Mouse (Mus musculus): ENCODE data around the gene Mak. TPM values are rescaled to one million over a fixed set of nuclear protein-coding genes. Genes with fewer than 3 reads are reported as not detected.

Gene Mak
- total and polyA plus RNA-seq, 2 experiments from 2014 or later, result 1.1 to 2.2 TPM

DNA sequence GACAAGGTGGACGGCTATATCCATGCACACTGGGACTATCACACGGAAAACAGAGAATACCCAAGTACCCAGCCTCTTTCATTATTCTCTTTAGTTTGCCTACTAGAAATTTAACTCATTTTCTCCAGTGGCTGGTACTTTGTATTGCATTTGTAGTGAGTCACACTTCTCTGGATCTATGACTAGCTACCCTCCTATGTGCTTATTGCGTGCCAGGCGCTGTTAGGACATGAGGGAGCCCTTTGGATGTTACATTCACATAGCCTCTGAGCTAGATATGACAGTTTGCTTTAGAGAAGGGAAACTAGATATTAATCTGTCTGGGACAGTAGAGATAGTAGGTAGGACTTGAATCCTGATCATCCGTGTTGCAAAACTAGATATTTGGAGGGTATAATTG lies 93.4 kb downstream of the Mak start:
- no peak overlapping the region for H3K4me3 ChIP-seq (ENCODE audit: low read depth, low read length)
- no peak for ATAC-seq (ENCODE audit: low FRiP score)
- no peak for TF ChIP-seq CTCF (IDR thresholded peaks at IDR 0.05)
- 92% methylated on average over 5 of the region's 5 CpGs for WGBS
- no peaks in the 10 kb centered on the region for H3K9me3 ChIP-seq (ENCODE audit: low read length)
- no peaks in the 10 kb centered on the region for H3K27me3 ChIP-seq (ENCODE audit: insufficient read depth, low read length)
- no peak for DNase-seq (ENCODE audit: low spot score)
- H3K27ac ChIP-seq (ENCODE audit: low read depth, low read length), result no peak overlapping the region
- H3K4me1 ChIP-seq (ENCODE audit: insufficient read depth, low read length), result no peaks in the 10 kb centered on the region
- no peaks in the 10 kb centered on the region for H3K36me3 ChIP-seq (ENCODE audit: insufficient read depth, low read length)
- no peak overlapping the region for H3K4me2 ChIP-seq (ENCODE audit: low read depth, low read length, poor library complexity, severe bottlenecking)
- H3K9ac ChIP-seq (replicated peaks; ENCODE audit: low read length, poor library complexity, severe bottlenecking), result no peak overlapping the region

DNA sequence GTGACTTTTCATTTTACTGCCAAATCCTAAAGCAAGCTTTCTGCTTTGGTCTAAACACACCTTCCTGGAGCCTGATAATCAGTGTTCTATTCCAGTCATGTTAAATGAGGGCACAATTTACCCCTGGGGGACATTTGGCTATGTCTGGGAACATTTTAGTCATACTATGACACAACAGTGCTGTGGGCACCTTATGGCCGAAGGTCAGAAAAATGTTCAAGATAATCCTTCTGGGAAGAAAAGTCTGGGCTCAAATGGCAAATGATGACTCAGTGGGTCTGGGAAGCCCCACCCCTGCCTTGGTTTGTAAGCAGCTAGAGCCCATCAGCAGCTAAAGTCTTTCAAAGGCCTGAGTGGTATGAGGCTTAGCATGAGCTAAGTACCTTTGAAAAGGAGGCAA lies 96.7 kb downstream of the Mak start:
- TF ChIP-seq CTCF (IDR thresholded peaks at IDR 0.05), result no peak
- Histone ChIP-seq H3K27ac (ENCODE audit: low read depth, low read length) (no peak overlapping the region), H3K4me1 (ENCODE audit: insufficient read depth, low read length) (no peaks in the 10 kb centered on the region), H3K27me3 (ENCODE audit: insufficient read depth, low read length) (no peaks in the 10 kb centered on the region), H3K9me3 (ENCODE audit: low read length) (no peaks in the 10 kb centered on the region), H3K9ac (replicated peaks; ENCODE audit: low read length, poor library complexity, severe bottlenecking) (no peak overlapping the region), H3K36me3 (ENCODE audit: insufficient read depth, low read length) (no peaks in the 10 kb centered on the region), H3K4me2 (ENCODE audit: low read depth, low read length, poor library complexity, severe bottlenecking) (no peak overlapping the region), H3K4me3 (ENCODE audit: low read depth, low read length) (no peak overlapping the region)
- ATAC-seq (ENCODE audit: low FRiP score), result no peak
- DNase-seq (ENCODE audit: low spot score), result no peak
- 76% methylated on average over 1 of the region's 1 CpGs for WGBS

GRCm38 (mm10) chr13:40979321-40979720 lies 100.2 kb downstream of the Mak start:
- H3K27ac ChIP-seq (ENCODE audit: low read depth, low read length), result 0 out of 2 replicates have a peak overlapping the region, but pooled peaks have one; percentile 12
- no peak overlapping the region for H3K4me3 ChIP-seq (ENCODE audit: low read depth, low read length)
- no peaks in the 10 kb centered on the region for H3K36me3 ChIP-seq (ENCODE audit: insufficient read depth, low read length)
- 56% methylated on average over 2 of the region's 2 CpGs for WGBS
- no peak overlapping the region for H3K4me2 ChIP-seq (ENCODE audit: low read depth, low read length, poor library complexity, severe bottlenecking)
- ATAC-seq (ENCODE audit: low FRiP score) (no peak), DNase-seq (ENCODE audit: low spot score) (peak; percentile 5)
- no peaks in the 10 kb centered on the region for H3K27me3 ChIP-seq (ENCODE audit: insufficient read depth, low read length)
- H3K9me3 ChIP-seq (ENCODE audit: low read length), result no peaks in the 10 kb centered on the region
- H3K9ac ChIP-seq (replicated peaks; ENCODE audit: low read length, poor library complexity, severe bottlenecking), result no peak overlapping the region
- TF ChIP-seq CTCF (IDR thresholded peaks at IDR 0.05), result peak; percentile 36
- H3K4me1 ChIP-seq (ENCODE audit: insufficient read depth, low read length), result no peaks in the 10 kb centered on the region

DNA sequence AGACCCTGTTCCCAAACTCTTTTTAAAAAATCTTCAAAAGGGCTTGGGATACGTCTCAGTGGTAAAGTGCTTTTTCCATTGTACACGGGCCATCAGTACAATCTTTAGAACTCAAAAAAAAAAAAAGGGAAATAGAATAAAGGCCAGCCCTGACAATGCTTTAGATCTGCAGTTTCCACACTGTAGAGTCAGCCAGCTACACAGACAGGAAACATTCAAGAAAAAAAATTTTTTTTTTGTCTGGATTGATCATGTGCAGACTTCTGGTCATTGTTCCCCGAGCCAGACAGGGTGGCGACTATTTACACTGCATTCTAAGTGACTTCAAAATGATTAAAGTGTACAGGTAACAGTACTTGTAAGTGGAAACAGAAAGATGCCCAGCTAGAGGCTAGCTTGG lies 100.9 kb downstream of the Mak start:
- TF ChIP-seq CTCF (IDR thresholded peaks at IDR 0.05), result no peak
- no peak for ATAC-seq (ENCODE audit: low FRiP score)
- H3K4me2 ChIP-seq (ENCODE audit: low read depth, low read length, poor library complexity, severe bottlenecking), result no peak overlapping the region
- DNase-seq (ENCODE audit: low spot score), result no peak
- no peaks in the 10 kb centered on the region for H3K9me3 ChIP-seq (ENCODE audit: low read length)
- H3K27me3 ChIP-seq (ENCODE audit: insufficient read depth, low read length), result no peaks in the 10 kb centered on the region
- H3K4me3 ChIP-seq (ENCODE audit: low read depth, low read length), result no peak overlapping the region
- WGBS, result 79% methylated on average over 4 of the region's 4 CpGs
- H3K36me3 ChIP-seq (ENCODE audit: insufficient read depth, low read length), result no peaks in the 10 kb centered on the region
- no peak overlapping the region for H3K9ac ChIP-seq (replicated peaks; ENCODE audit: low read length, poor library complexity, severe bottlenecking)
- H3K4me1 ChIP-seq (ENCODE audit: insufficient read depth, low read length), result no peaks in the 10 kb centered on the region
- H3K27ac ChIP-seq (ENCODE audit: low read depth, low read length), result 0 out of 2 replicates have a peak overlapping the region, but pooled peaks have one; percentile 12

DNA sequence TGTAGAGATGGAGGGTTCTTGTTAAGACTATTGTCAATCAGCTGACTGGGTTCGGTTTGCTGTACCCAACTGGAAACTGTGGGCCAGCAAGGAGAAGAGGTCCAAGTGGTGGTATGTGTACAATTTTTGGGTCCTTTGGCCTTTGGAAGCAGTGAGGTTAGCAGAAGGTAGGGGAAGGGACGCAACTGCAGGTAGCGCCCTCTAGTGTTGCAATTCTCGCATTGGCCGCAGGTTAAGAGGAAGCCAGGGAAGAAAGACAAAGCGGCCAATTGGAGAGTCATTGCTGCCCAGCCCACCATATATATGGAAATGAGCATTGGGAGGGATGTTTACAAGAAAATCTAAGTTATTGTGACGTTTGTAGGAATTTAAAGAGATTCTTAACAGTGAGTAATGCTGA lies 101.9 kb downstream of the Mak start:
- peak; percentile 58 for TF ChIP-seq CTCF (IDR thresholded peaks at IDR 0.05)

More for the DNA sequence above, 101.9 kb downstream of the Mak start:
- no peak overlapping the region for H3K9ac ChIP-seq (replicated peaks; ENCODE audit: low read length, poor library complexity, severe bottlenecking)
- H3K4me3 ChIP-seq (ENCODE audit: low read depth, low read length), result no peak overlapping the region
- DNase-seq (ENCODE audit: low spot score), result peak; percentile 17
- WGBS, result 14% methylated on average over 7 of the region's 7 CpGs
- no peaks in the 10 kb centered on the region for H3K9me3 ChIP-seq (ENCODE audit: low read length)
- H3K4me2 ChIP-seq (ENCODE audit: low read depth, low read length, poor library complexity, severe bottlenecking), result no peak overlapping the region
- H3K27me3 ChIP-seq (ENCODE audit: insufficient read depth, low read length), result no peaks in the 10 kb centered on the region
- no peaks in the 10 kb centered on the region for H3K36me3 ChIP-seq (ENCODE audit: insufficient read depth, low read length)
- no peak for ATAC-seq (ENCODE audit: low FRiP score)
- H3K27ac ChIP-seq (ENCODE audit: low read depth, low read length), result no peak overlapping the region
- H3K4me1 ChIP-seq (ENCODE audit: insufficient read depth, low read length), result no peaks in the 10 kb centered on the region

Other genes with a start within 250 kb of the Mak start
- gene Gcnt2, start 220.0 kb downstream of the Mak start, total RNA-seq (2014; rRNA removed), result 6.4 and 10.2 TPM in 2 replicates
- gene Gcnt2, start 220.0 kb downstream of the Mak start, polyA plus RNA-seq (2015; fragmentation: Nextera tagmentation; extraction: Ambion mirVana), result 2.4 and 2.9 TPM in 2 replicates
- 32.9 and 38.1 TPM in 2 replicates for gene Pak1ip1, start 78.7 kb downstream of the Mak start, total RNA-seq (2014; rRNA removed)
- 42.6 and 43.6 TPM in 2 replicates for gene Pak1ip1, start 78.7 kb downstream of the Mak start, polyA plus RNA-seq (2015; fragmentation: Nextera tagmentation; extraction: Ambion mirVana)
- gene Tmem14c, start 63.4 kb downstream of the Mak start, total RNA-seq (2014; rRNA removed), result 34.3 and 54.6 TPM in 2 replicates
- gene Tmem14c, start 63.4 kb downstream of the Mak start, polyA plus RNA-seq (2015; fragmentation: Nextera tagmentation; extraction: Ambion mirVana), result 112 and 124 TPM in 2 replicates
- gene Gcm2, start 31.3 kb upstream of the Mak start, total RNA-seq (2014; rRNA removed), result not detected in 2 replicates
- gene Gcm2, start 31.3 kb upstream of the Mak start, polyA plus RNA-seq (2015; fragmentation: Nextera tagmentation; extraction: Ambion mirVana), result not detected in 2 replicates
- 0.16 TPM in 1 of 2 replicates, not detected in the other for gene Sycp2l, start 34.6 kb upstream of the Mak start, total RNA-seq (2014; rRNA removed)
- gene Sycp2l, start 34.6 kb upstream of the Mak start, polyA plus RNA-seq (2015; fragmentation: Nextera tagmentation; extraction: Ambion mirVana), result not detected in 2 replicates
- gene Elovl2, start 140.7 kb upstream of the Mak start, total RNA-seq (2014; rRNA removed), result 34.1 and 35.6 TPM in 2 replicates
- 30.9 and 31.5 TPM in 2 replicates for gene Elovl2, start 140.7 kb upstream of the Mak start, polyA plus RNA-seq (2015; fragmentation: Nextera tagmentation; extraction: Ambion mirVana)
- gene Smim13, start 170.1 kb upstream of the Mak start, total RNA-seq (2014; rRNA removed), result 46.5 and 59.2 TPM in 2 replicates
- gene Smim13, start 170.1 kb upstream of the Mak start, polyA plus RNA-seq (2015; fragmentation: Nextera tagmentation; extraction: Ambion mirVana), result 24.8 and 27.8 TPM in 2 replicates
- gene Gm17364, start 194.3 kb upstream of the Mak start, total RNA-seq (2014; rRNA removed), result not detected in 2 replicates
- gene Gm17364, start 194.3 kb upstream of the Mak start, polyA plus RNA-seq (2015; fragmentation: Nextera tagmentation; extraction: Ambion mirVana), result not detected in 2 replicates

All from midbrain, postnatal 0 days (tissue).